Mouse (Mus musculus) neural tube, embryonic 13.5 days (tissue): ENCODE data around the gene Gjc1. TPM values are rescaled to one million over a fixed set of nuclear protein-coding genes. Genes with fewer than 3 reads are reported as not detected.

Experiments used
- ATAC-seq: fragments of 200-750 bp; cut with Nextera tagmentation; 2 replicates; pipeline ENCODE4 v1.8.0; 2017; ENCODE audit warnings: low read depth, mild to moderate bottlenecking, moderate TSS enrichment, moderate library complexity
- H3K27ac ChIP-seq: fragments of 300-500 bp; sonication (generic); replicated peaks from 2 replicates; pipeline ENCODE4 v1.5.1; 2015; ENCODE audit warnings: moderate library complexity, mild to moderate bottlenecking, inconsistent platforms
- H3K27me3 ChIP-seq: fragments of 300-500 bp; sonication (generic); 2 replicates; pipeline ENCODE4 v1.6.1; 2015; ENCODE audit warnings: mild to moderate bottlenecking, inconsistent platforms
- H3K36me3 ChIP-seq: fragments of 300-500 bp; sonication (generic); 2 replicates; pipeline ENCODE4 v1.6.1; 2015; ENCODE audit warnings: mild to moderate bottlenecking, inconsistent platforms
- H3K4me1 ChIP-seq: fragments of 300-500 bp; sonication (generic); replicated peaks from 2 replicates; pipeline ENCODE4 v1.6.1; 2015; ENCODE audit warnings: inconsistent platforms
- H3K4me2 ChIP-seq: fragments of 300-500 bp; sonication (generic); 2 replicates; pipeline ENCODE4 v1.6.1; 2015; ENCODE audit warnings: inconsistent platforms, mild to moderate bottlenecking, moderate library complexity
- H3K4me3 ChIP-seq: fragments of 300-500 bp; sonication (generic); 2 replicates; pipeline ENCODE4 v1.5.1; 2015; ENCODE audit warnings: mild to moderate bottlenecking, inconsistent platforms
- H3K9ac ChIP-seq: fragments of 300-500 bp; sonication (generic); 2 replicates; pipeline ENCODE4 v1.6.1; 2015; ENCODE audit warnings: moderate library complexity, mild to moderate bottlenecking, inconsistent platforms
- H3K9me3 ChIP-seq: fragments of 300-500 bp; sonication (generic); 2 replicates; pipeline ENCODE4 v1.6.1; 2016; ENCODE audit warnings: inconsistent platforms
- WGBS: fragments of 180-500 bp; shearing (Covaris S2); methylation state at CpG from one replicate; pipeline ENCODE4 v1.1.7; 2015; 5-methylcytosine and 5-hydroxymethylcytosine counted together
- polyA plus RNA-seq: library from polyadenylated mRNA; unstranded; fragments of >200 nt; fragmentation: Nextera tagmentation; extraction: Ambion mirVana; gene quantifications from 2 replicates; pipeline ENCODE4 v1.2.1, GENCODE M21; 2015

Gjc1 gene
- polyA plus RNA-seq, 1 experiment from 2014 or later: 38.2 TPM

- Histone ChIP-seq H3K4me1 (peaks cover 6% of the 10 kb centered on the region), H3K36me3 (peaks cover 10% of the 10 kb centered on the region; the same call in 1 of the 2 replicates), H3K9ac (no peak overlapping the region), H3K4me2 (no peak overlapping the region), H3K4me3 (no peak overlapping the region), H3K9me3 (no peaks in the 10 kb centered on the region), H3K27ac (no peak overlapping the region), H3K27me3 (no peaks in the 10 kb centered on the region)
- ATAC-seq: no peak
- WGBS: 92% methylated on average over 5 of the region's 5 CpGs
Measured at GRCm38 (mm10) chr11:102808246-102808645, 11.3 kb downstream of the Gjc1 start.

- 80% methylated on average over 5 of the region's 5 CpGs for WGBS
- H3K27ac ChIP-seq: no peak overlapping the region
- no peak for ATAC-seq
- H3K4me1 ChIP-seq: no peaks in the 10 kb centered on the region
- H3K27me3 ChIP-seq: no peaks in the 10 kb centered on the region
- no peak overlapping the region for H3K4me2 ChIP-seq
- H3K9me3 ChIP-seq: no peaks in the 10 kb centered on the region
- H3K36me3 ChIP-seq: peaks cover 47% of the 10 kb centered on the region
- H3K4me3 ChIP-seq: no peak overlapping the region
- H3K9ac ChIP-seq: no peak overlapping the region
Measured at GRCm38 (mm10) chr11:102803453-102803852, 16.0 kb downstream of the Gjc1 start.

DNA sequence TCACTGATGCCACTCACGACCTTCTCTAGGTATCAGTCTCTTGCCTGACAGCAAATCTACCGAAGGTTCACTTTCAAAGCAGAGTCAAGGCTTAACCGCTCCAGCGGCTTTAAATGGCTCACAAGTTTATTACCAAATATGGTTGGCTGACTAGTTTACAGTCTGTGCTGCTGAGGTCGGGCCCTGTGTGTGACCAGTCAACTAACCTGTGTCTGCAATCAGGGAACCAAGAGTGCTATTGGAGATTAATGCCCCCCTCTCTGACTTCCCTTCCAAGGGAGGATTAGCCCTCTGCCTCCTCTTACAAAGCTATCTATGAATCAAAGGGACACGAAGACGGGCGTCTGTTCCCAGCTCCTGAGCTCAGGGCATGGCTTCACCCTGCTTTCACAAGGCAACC lies 25.3 kb downstream of the Gjc1 start:
- peaks cover 23% of the 10 kb centered on the region; the same call in 1 of the 2 replicates for H3K36me3 ChIP-seq
- no peak for ATAC-seq

DNA sequence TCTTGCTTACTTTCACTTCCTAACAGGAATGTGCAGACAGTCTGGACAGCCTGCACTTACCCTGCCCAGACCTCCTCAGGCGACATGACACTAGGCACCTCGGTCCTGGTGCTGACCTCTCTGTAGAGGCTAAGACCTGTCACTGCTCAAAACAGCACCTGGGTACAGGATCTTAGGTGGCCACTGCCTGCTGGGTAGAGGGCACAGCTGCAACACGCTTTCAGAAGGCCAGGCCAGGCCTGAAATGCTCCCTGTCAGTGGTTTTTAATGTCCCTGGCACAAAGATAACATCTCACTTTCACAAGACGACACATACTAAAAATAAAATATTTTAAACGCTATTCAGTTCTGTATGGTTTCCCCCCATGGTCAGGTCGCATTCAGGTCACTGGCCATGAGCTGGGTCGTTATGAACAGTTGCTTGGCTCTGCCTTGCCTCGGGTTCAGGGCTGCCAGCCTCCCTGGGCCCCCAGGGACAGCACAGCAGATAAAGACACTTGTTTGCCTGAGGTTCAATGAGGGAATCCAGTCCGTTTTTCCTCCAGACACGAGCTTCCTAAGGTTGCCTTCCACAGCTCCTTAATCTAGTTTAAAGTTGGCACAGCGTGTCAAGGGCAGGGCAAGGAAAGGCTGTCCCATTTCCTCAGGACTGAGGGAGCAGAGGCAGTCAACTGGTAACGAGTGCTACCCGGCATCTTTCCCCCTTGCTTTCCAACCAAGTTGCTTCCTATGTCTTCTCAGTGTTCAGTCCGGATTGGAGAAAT lies 27.6 kb downstream of the Gjc1 start:
- no peak for ATAC-seq
- Histone ChIP-seq H3K9ac (0 out of 2 replicates have a peak overlapping the region, but pooled peaks have one; percentile 8), H3K36me3 (0 out of 2 replicates have a peak, but pooled peaks cover 11% of the 10 kb centered on the region), H3K4me2 (no peak overlapping the region), H3K27ac (no peak overlapping the region), H3K9me3 (no peaks in the 10 kb centered on the region), H3K27me3 (no peaks in the 10 kb centered on the region), H3K4me3 (no peak overlapping the region), H3K4me1 (peaks cover 12% of the 10 kb centered on the region; the same call in 1 of the 2 replicates)
- WGBS: 57% methylated on average over 14 of the region's 14 CpGs

More for the DNA sequence above, 25.3 kb downstream of the Gjc1 start:
- no peak overlapping the region for H3K4me3 ChIP-seq
- H3K9ac ChIP-seq: no peak overlapping the region
- H3K4me1 ChIP-seq: peaks cover 12% of the 10 kb centered on the region; the same call in 1 of the 2 replicates
- WGBS: 59% methylated on average over 8 of the region's 8 CpGs
- H3K4me2 ChIP-seq: no peak overlapping the region
- no peaks in the 10 kb centered on the region for H3K27me3 ChIP-seq
- no peak overlapping the region for H3K27ac ChIP-seq
- H3K9me3 ChIP-seq: no peaks in the 10 kb centered on the region

GRCm38 (mm10) chr11:102787688-102788177 lies 31.8 kb downstream of the Gjc1 start:
- Histone ChIP-seq H3K4me3 (no peak overlapping the region), H3K9me3 (no peaks in the 10 kb centered on the region), H3K27ac (no peak overlapping the region), H3K27me3 (no peaks in the 10 kb centered on the region), H3K36me3 (no peaks in the 10 kb centered on the region), H3K9ac (no peak overlapping the region), H3K4me2 (no peak overlapping the region), H3K4me1 (peaks cover 12% of the 10 kb centered on the region; the same call in 1 of the 2 replicates)
- 85% methylated on average over 5 of the region's 5 CpGs for WGBS
- ATAC-seq: no peak

GRCm38 (mm10) chr11:102783443-102783842 lies 36.1 kb downstream of the Gjc1 start:
- no peaks in the 10 kb centered on the region for H3K9me3 ChIP-seq
- H3K4me3 ChIP-seq: no peak overlapping the region
- no peaks in the 10 kb centered on the region for H3K4me1 ChIP-seq
- 69% methylated on average over 7 of the region's 7 CpGs for WGBS
- no peaks in the 10 kb centered on the region for H3K36me3 ChIP-seq
- no peaks in the 10 kb centered on the region for H3K27me3 ChIP-seq
- no peak overlapping the region for H3K4me2 ChIP-seq
- no peak overlapping the region for H3K27ac ChIP-seq
- no peak overlapping the region for H3K9ac ChIP-seq
- no peak for ATAC-seq

DNA sequence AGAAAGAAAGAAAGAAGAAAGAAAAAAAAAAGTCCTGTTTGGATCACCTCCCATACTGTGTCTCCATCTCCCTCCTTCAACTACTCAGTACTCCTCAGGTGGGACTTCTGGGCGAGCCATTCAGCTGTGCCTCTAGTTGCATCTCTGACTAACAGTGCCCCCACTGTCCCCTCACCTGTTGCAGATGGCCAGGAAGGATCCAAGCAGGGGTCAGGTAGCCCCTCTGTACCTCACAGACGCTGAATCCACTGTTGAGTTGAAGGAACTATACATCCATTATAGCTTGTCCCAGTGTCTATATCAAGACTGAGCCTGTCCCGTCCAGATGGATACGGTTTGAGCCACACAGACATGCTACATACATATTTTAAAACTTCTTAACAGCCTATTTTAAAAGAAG lies 38.0 kb downstream of the Gjc1 start:
- peaks cover 15% of the 10 kb centered on the region for H3K36me3 ChIP-seq
- 92% methylated on average over 4 of the region's 4 CpGs for WGBS
- ATAC-seq: no peak

DNA sequence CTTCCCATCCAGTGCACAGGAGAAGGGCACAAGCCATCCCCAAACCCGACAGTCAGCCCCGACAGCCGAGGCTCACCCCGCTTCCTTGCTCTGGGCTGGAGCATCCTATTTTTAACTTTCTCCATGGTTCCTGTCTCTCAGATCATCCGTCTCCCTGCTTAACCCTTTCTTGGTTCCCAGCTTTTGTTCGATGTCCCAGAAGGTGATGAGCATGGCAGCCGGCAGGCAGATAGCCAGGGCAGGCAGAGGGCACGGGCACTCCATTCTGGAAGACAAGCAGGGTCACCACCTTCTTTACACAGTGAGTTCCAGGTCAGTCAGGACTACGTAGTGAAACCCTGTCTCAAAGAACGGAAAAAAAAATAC lies 38.5 kb downstream of the Gjc1 start:
- H3K4me2 ChIP-seq: no peak overlapping the region
- no peaks in the 10 kb centered on the region for H3K9me3 ChIP-seq
- WGBS: 69% methylated on average over 10 of the region's 10 CpGs
- H3K36me3 ChIP-seq: peaks cover 21% of the 10 kb centered on the region
- no peak overlapping the region for H3K27ac ChIP-seq
- no peak overlapping the region for H3K4me3 ChIP-seq
- H3K4me1 ChIP-seq: peaks cover 18% of the 10 kb centered on the region
- H3K27me3 ChIP-seq: no peaks in the 10 kb centered on the region
- no peak for ATAC-seq
- peak overlapping the region; percentile 26; the same call in 1 of the 2 replicates for H3K9ac ChIP-seq

More for the DNA sequence above, 38.0 kb downstream of the Gjc1 start:
- peaks cover 13% of the 10 kb centered on the region for H3K4me1 ChIP-seq
- H3K9ac ChIP-seq: no peak overlapping the region
- H3K27ac ChIP-seq: no peak overlapping the region
- no peaks in the 10 kb centered on the region for H3K9me3 ChIP-seq
- H3K4me2 ChIP-seq: no peak overlapping the region
- H3K4me3 ChIP-seq: no peak overlapping the region
- H3K27me3 ChIP-seq: no peaks in the 10 kb centered on the region

GRCm38 (mm10) chr11:102780271-102780985 lies 39.1 kb downstream of the Gjc1 start:
- peaks cover 24% of the 10 kb centered on the region for H3K4me1 ChIP-seq
- H3K27ac ChIP-seq: no peak overlapping the region
- 50% methylated on average over 11 of the region's 11 CpGs for WGBS
- no peak for ATAC-seq
- H3K27me3 ChIP-seq: no peaks in the 10 kb centered on the region
- H3K9me3 ChIP-seq: no peaks in the 10 kb centered on the region
- no peak overlapping the region for H3K4me3 ChIP-seq
- H3K9ac ChIP-seq: peak overlapping the region; percentile 26; the same call in 1 of the 2 replicates
- H3K36me3 ChIP-seq: peaks cover 24% of the 10 kb centered on the region
- no peak overlapping the region for H3K4me2 ChIP-seq

- Histone ChIP-seq H3K27me3 (no peaks in the 10 kb centered on the region), H3K4me1 (peaks cover 30% of the 10 kb centered on the region), H3K4me3 (no peak overlapping the region), H3K4me2 (no peak overlapping the region), H3K27ac (no peak overlapping the region), H3K9me3 (no peaks in the 10 kb centered on the region), H3K36me3 (peaks cover 24% of the 10 kb centered on the region), H3K9ac (no peak overlapping the region)
- ATAC-seq: no peak
- 72% methylated on average over 7 of the region's 7 CpGs for WGBS
Measured at GRCm38 (mm10) chr11:102779824-102780223, 39.7 kb downstream of the Gjc1 start.

- H3K27ac ChIP-seq: no peak overlapping the region
- WGBS: 78% methylated on average over 8 of the region's 8 CpGs
- H3K36me3 ChIP-seq: peaks cover 24% of the 10 kb centered on the region
- H3K9me3 ChIP-seq: no peaks in the 10 kb centered on the region
- no peak overlapping the region for H3K4me3 ChIP-seq
- no peaks in the 10 kb centered on the region for H3K27me3 ChIP-seq
- peaks cover 32% of the 10 kb centered on the region for H3K4me1 ChIP-seq
- no peak overlapping the region for H3K9ac ChIP-seq
- no peak overlapping the region for H3K4me2 ChIP-seq
- no peak for ATAC-seq
Measured at GRCm38 (mm10) chr11:102779081-102779638, 40.3 kb downstream of the Gjc1 start.

DNA sequence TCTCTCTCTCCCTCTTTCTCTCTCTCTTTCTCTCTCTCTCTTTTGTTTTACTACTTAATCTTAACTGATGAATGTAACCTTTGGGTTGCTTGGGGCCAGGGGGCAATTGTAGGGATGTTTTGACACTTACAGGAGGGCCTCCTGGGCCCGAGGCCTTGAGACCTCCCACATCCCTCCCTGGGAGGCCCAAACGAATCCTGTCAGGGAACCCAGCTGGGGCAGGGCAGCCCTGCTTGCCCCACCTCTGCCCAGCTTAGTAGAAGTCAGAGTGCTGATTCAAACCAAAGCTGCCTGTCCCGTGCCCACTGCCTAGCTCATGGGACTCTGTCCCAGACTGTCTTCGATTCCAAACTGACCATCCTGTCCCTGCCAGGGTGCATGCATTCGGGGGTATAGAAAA lies 40.9 kb downstream of the Gjc1 start:
- no peak overlapping the region for H3K27ac ChIP-seq
- 44% methylated on average over 5 of the region's 5 CpGs for WGBS
- H3K4me3 ChIP-seq: no peak overlapping the region
- peaks cover 24% of the 10 kb centered on the region for H3K36me3 ChIP-seq
- no peak for ATAC-seq
- H3K4me2 ChIP-seq: no peak overlapping the region
- no peaks in the 10 kb centered on the region for H3K27me3 ChIP-seq
- H3K9ac ChIP-seq: peak overlapping the region; percentile 34; the same call in 1 of the 2 replicates
- no peaks in the 10 kb centered on the region for H3K9me3 ChIP-seq
- H3K4me1 ChIP-seq: peaks cover 35% of the 10 kb centered on the region
